ENCODE assay signal across 1 mouse cellular context in the genomic region with DNA sequence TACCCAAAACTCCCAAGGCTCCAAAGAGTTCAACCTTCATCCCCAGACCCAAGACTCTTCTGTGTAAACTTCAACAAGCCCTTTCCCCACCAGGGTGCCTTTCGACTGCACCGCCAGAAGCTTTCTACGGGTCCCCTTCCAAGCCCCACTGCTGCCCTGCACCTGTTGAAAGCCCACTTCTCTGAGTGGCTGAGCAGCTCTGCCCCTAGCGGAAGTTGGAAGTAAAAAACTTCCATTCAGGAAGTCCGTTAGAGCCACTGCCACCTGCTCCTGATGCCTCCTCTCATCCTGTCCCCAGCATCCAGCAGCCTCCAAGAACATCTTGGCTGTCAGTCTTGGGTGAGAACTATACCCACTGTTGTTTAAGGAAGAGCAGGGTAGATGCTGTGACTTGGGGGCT.
TF ChIP-seq lines count a peak whose summit lies in the region.

A gene (plus strand): TSS at position 250 of the 400 bp plus-strand sequence.

TF ChIP-seq in CH12.LX, 34 proteins besides CTCF, POLR2A, EP300 and RAD21 (continued from another document):
- TF ChIP-seq TBP (conservative IDR thresholded peaks at IDR 0.05; ENCODE audit: low read depth, low read length) (no peak), MAFK (IDR thresholded peaks at IDR 0.05; ENCODE audit: insufficient replicate concordance, low read length) (no peak), ZNF384 (IDR thresholded peaks at IDR 0.05; ENCODE audit: low read depth, low read length) (no peak)
